ENCODE assay signal across 16 mouse cellular contexts in the genomic region with DNA sequence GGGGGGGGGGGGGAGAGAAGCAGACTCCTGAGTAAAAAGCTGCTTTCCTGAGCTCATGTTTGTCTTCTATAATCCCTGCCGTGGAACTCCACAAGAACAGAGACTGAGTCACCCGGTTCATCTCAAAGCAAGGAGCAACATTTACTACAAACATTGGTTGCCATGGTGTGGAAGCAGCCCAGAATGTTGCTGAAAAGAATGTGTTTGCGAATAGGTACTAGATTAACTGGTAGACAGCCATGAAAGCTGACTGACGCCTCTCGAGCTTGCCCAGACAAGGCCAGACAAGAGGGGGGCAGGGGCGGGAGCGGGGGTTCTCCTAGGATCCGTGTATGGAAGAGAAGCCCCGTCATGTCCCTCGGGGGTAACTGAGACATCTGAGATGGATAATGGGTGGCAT. TPM values are rescaled to one million over a fixed set of nuclear protein-coding genes. Genes with fewer than 3 reads are reported as not detected.
DNase-seq lines count a peak whose midpoint lies in the region; ATAC-seq and TF ChIP-seq lines count a peak whose summit lies in the region.
"Had no signal": no experiment of that assay in that cellular context is flagged by ENCODE, and none has a peak within 500 bp of the region (broad histone marks: within the 10 kb centered on the region; RNA-seq: fewer than 3 reads in every experiment).

No protein-coding gene starts in this region.

- no peak for ATAC-seq in heart, embryonic 11.5 days (replicated peaks; ENCODE audit: insufficient number of reproducible peaks, low FRiP score, low TSS enrichment)
- no peak for ATAC-seq in midbrain, embryonic 14.5 days (ENCODE audit: low FRiP score, low TSS enrichment)
- ATAC-seq: forebrain, embryonic 16.5 days had no signal

- DNase-seq in lung, postnatal 10 days = peak; percentile 43
- no peak for DNase-seq in lung, postnatal 14 days
- peak; percentile 40 for DNase-seq in brain, embryonic 14.5 days (ENCODE audit: low read depth)
- peak; percentile 13 for DNase-seq in midbrain, embryonic 14.5 days
- DNase-seq in cerebellum, postnatal 10 days = no peak
- DNase-seq in spleen, adult 12 weeks (ENCODE audit: low spot score) = no peak
- DNase-seq: adrenal gland, adult 2 months; gastrocnemius, postnatal 14 days; kidney, adult 9 months; liver, embryonic 13.5 days had no signal

- H3K4me2 ChIP-seq in heart, embryonic 11.5 days = no peak overlapping the region
- no peak overlapping the region for H3K4me2 ChIP-seq in midbrain, embryonic 14.5 days (ENCODE audit: low read length)
- H3K4me2 ChIP-seq: hindbrain, embryonic 15.5 days; liver, embryonic 13.5 days; neural tube, embryonic 12.5 days had no signal

- TF ChIP-seq POLR2A in brain, embryonic 14.5 days (IDR thresholded peaks at IDR 0.05; ENCODE audit: borderline replicate concordance, extremely low read depth, insufficient read depth, insufficient read length, poor library complexity, severe bottlenecking) = no peak

- no peaks in the 10 kb centered on the region for H3K9me3 ChIP-seq in heart, embryonic 11.5 days (replicated peaks; ENCODE audit: control insufficient read depth, low read length)
- 0 out of 2 replicates have a peak, but pooled peaks cover 7% of the 10 kb centered on the region for H3K9me3 ChIP-seq in midbrain, embryonic 14.5 days (ENCODE audit: control insufficient read depth, low read length)
- H3K9me3 ChIP-seq: hindbrain, embryonic 15.5 days; liver, embryonic 13.5 days; neural tube, embryonic 12.5 days had no signal

- peaks cover 16% of the 10 kb centered on the region for H3K36me3 ChIP-seq in heart, embryonic 11.5 days (ENCODE audit: control insufficient read depth, insufficient read depth, low read length)
- peaks cover 23% of the 10 kb centered on the region for H3K36me3 ChIP-seq in midbrain, embryonic 14.5 days (ENCODE audit: control insufficient read depth, insufficient read depth, low read length)

- WGBS in heart, embryonic 11.5 days (ENCODE audit: insufficient replicate concordance) = 54% methylated on average over 10 of the region's 10 CpGs
- 29% methylated on average over 10 of the region's 10 CpGs for WGBS in midbrain, embryonic 14.5 days

- H3K27me3 ChIP-seq in heart, embryonic 11.5 days (ENCODE audit: control insufficient read depth, insufficient read depth, low read length) = no peaks in the 10 kb centered on the region
- H3K27me3 ChIP-seq in midbrain, embryonic 14.5 days (ENCODE audit: control insufficient read depth, insufficient read depth, low read length) = no peaks in the 10 kb centered on the region
- H3K27me3 ChIP-seq: CH12.LX; hindbrain, embryonic 15.5 days; liver, embryonic 13.5 days; megakaryocyte, embryonic 14.5 days; neural tube, embryonic 12.5 days had no signal

- H3K4me3 ChIP-seq in heart, embryonic 11.5 days (ENCODE audit: low read depth, low read length) = no peak overlapping the region
- no peak overlapping the region for H3K4me3 ChIP-seq in midbrain, embryonic 14.5 days (replicated peaks; ENCODE audit: low read depth, low read length)
- H3K4me3 ChIP-seq: hindbrain, embryonic 15.5 days; liver, embryonic 13.5 days; megakaryocyte, embryonic 14.5 days; neural tube, embryonic 12.5 days had no signal

- H3K27ac ChIP-seq in heart, embryonic 11.5 days (ENCODE audit: low read depth, low read length) = peak overlapping the region; percentile 25; the same call in 1 of the 2 replicates
- H3K27ac ChIP-seq in midbrain, embryonic 14.5 days (replicated peaks; ENCODE audit: low read depth, low read length) = no peak overlapping the region
- H3K27ac ChIP-seq: hindbrain, embryonic 15.5 days; liver, embryonic 13.5 days; neural tube, embryonic 12.5 days had no signal

- peaks cover 26% of the 10 kb centered on the region for H3K4me1 ChIP-seq in heart, embryonic 11.5 days (ENCODE audit: control insufficient read depth, insufficient read depth, low read length)
- H3K4me1 ChIP-seq in midbrain, embryonic 14.5 days (ENCODE audit: control insufficient read depth, insufficient read depth, low read length) = 0 out of 2 replicates have a peak, but pooled peaks cover 8% of the 10 kb centered on the region
- H3K4me1 ChIP-seq: hindbrain, embryonic 15.5 days; liver, embryonic 13.5 days; megakaryocyte, embryonic 14.5 days; neural tube, embryonic 12.5 days had no signal

- no peak for TF ChIP-seq CTCF in brain, embryonic 14.5 days (IDR thresholded peaks at IDR 0.05; ENCODE audit: borderline replicate concordance, extremely low read depth, insufficient read depth, insufficient read length)

- H3K9ac ChIP-seq in heart, embryonic 11.5 days (ENCODE audit: low read depth, low read length) = no peak overlapping the region
- H3K9ac ChIP-seq in midbrain, embryonic 14.5 days (replicated peaks; ENCODE audit: low read length) = no peak overlapping the region
- H3K9ac ChIP-seq: hindbrain, embryonic 15.5 days; liver, embryonic 13.5 days; neural tube, embryonic 12.5 days had no signal

RNA-seq across cellular contexts. Expression of a gene that starts 58.5 kb away (rescaled TPM):
- polyA plus RNA-seq in brain, embryonic 14.5 days (2012; rRNA removed) = 1.6 and 1.9 TPM in 2 replicates
- 1.8 and 2.4 TPM in 2 replicates for polyA plus RNA-seq in heart, embryonic 11.5 days (2014; fragmentation: Nextera tagmentation; extraction: Ambion mirVana)
- polyA plus RNA-seq in midbrain, embryonic 14.5 days (2014; fragmentation: Nextera tagmentation; extraction: Ambion mirVana) = 1.1 and 1.3 TPM in 2 replicates

Comparison
In these comparisons a context has a peak if more than half of its experiments do, and no peak if none do; other contexts are left out.
1. DNase-seq: peak in lung, postnatal 10 days (single experiment), brain, embryonic 14.5 days (single experiment) and midbrain, embryonic 14.5 days (single experiment); none in lung, postnatal 14 days (single experiment), cerebellum, postnatal 10 days (0 of 2) and spleen, adult 12 weeks (single experiment).